Mouse (Mus musculus) midbrain, embryonic 14.5 days (tissue): ENCODE measurements around the gene Tjp1. TPM values are rescaled to one million over a fixed set of nuclear protein-coding genes. Genes with fewer than 3 reads are reported as not detected.

Experiments used
- ATAC-seq: fragments of 200-750 bp; cut with Nextera tagmentation; 2 replicates; pipeline ENCODE4 v1.8.0; 2017; ENCODE audit warnings: moderate number of reproducible peaks, moderate library complexity; ENCODE audit not compliant: low FRiP score, low TSS enrichment
- DNase-seq: peaks from one replicate; pipeline ENCODE4 v3.0.0-alpha.2; 2015
- H3K27ac ChIP-seq: fragments of 300-500 bp; sonication (generic); replicated peaks from 2 replicates; pipeline ENCODE4 v1.5.1; 2014; ENCODE audit warnings: mild to moderate bottlenecking, low read depth, low read length, moderate library complexity
- H3K27me3 ChIP-seq: fragments of 300-500 bp; sonication (generic); 2 replicates; pipeline ENCODE4 v1.6.1; 2014; ENCODE audit warnings: low read length, control low read depth, mixed read lengths; ENCODE audit not compliant: control insufficient read depth, insufficient read depth
- H3K36me3 ChIP-seq: fragments of 300-500 bp; sonication (generic); 2 replicates; pipeline ENCODE4 v1.6.1; 2014; ENCODE audit warnings: low read length, control low read depth; ENCODE audit not compliant: control insufficient read depth, insufficient read depth
- H3K4me1 ChIP-seq: fragments of 300-500 bp; sonication (generic); 2 replicates; pipeline ENCODE4 v1.6.1; 2014; ENCODE audit warnings: mild to moderate bottlenecking, antibody characterized with exemption, low read length, control low read depth; ENCODE audit not compliant: control insufficient read depth, insufficient read depth
- H3K4me2 ChIP-seq: fragments of 300-500 bp; sonication (generic); 2 replicates; pipeline ENCODE4 v1.6.1; 2014; ENCODE audit warnings: mild to moderate bottlenecking, low read length, moderate library complexity
- H3K4me3 ChIP-seq: fragments of 300-500 bp; sonication (generic); replicated peaks from 2 replicates; pipeline ENCODE4 v1.5.1; 2014; ENCODE audit warnings: low read depth, low read length
- H3K9ac ChIP-seq: fragments of 300-500 bp; sonication (generic); replicated peaks from 2 replicates; pipeline ENCODE4 v1.6.1; 2014; ENCODE audit warnings: mild to moderate bottlenecking, low read length, moderate library complexity
- H3K9me3 ChIP-seq: fragments of 300-500 bp; sonication (generic); 2 replicates; pipeline ENCODE4 v1.6.1; 2016; ENCODE audit warnings: low read length, control low read depth, mixed read lengths; ENCODE audit not compliant: control insufficient read depth
- WGBS: fragments of 180-500 bp; shearing (Covaris S2); extraction: QIAGEN DNeasy Blood & Tissue Kit; methylation state at CpG from one replicate; pipeline ENCODE4 v1.1.7; 2014; 5-methylcytosine and 5-hydroxymethylcytosine counted together
- polyA plus RNA-seq: library from polyadenylated mRNA; unstranded; fragments of >200 nt; fragmentation: Nextera tagmentation; extraction: Ambion mirVana; gene quantifications from 2 replicates; pipeline ENCODE4 v1.2.1, GENCODE M21; 2014

The Tjp1 gene
- polyA plus RNA-seq, 1 experiment from 2014 or later, result 22.4 TPM

DNA sequence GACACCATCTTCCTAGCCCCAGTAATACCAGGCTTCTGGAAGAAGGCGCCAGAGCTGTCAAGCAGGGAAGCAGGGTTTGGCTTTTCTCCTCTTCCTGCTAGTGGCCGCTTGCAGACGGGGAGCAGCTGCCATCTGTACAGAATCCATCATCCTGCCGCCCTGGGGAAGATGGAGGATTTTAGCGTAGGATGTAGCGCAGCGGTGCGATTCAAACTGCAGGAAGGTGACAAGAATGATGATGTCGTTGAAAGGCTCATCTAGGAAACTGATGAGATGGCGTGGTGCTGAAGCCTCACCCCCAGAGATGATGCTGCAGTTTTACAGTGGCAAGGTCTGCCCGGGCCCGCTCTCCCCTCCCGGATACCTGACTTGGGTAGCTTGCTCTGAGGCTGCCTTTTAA, 248.3 kb downstream of the Tjp1 start:
- WGBS, result 80% methylated on average over 13 of the region's 13 CpGs
- no peak overlapping the region for H3K9ac ChIP-seq
- H3K27me3 ChIP-seq, result no peaks in the 10 kb centered on the region
- 0 out of 2 replicates have a peak, but pooled peaks cover 3% of the 10 kb centered on the region for H3K4me1 ChIP-seq
- DNase-seq (no peak), ATAC-seq (no peak)
- H3K27ac ChIP-seq, result no peak overlapping the region
- no peaks in the 10 kb centered on the region for H3K36me3 ChIP-seq
- H3K9me3 ChIP-seq, result no peaks in the 10 kb centered on the region
- H3K4me3 ChIP-seq, result no peak overlapping the region
- H3K4me2 ChIP-seq, result no peak overlapping the region

DNA sequence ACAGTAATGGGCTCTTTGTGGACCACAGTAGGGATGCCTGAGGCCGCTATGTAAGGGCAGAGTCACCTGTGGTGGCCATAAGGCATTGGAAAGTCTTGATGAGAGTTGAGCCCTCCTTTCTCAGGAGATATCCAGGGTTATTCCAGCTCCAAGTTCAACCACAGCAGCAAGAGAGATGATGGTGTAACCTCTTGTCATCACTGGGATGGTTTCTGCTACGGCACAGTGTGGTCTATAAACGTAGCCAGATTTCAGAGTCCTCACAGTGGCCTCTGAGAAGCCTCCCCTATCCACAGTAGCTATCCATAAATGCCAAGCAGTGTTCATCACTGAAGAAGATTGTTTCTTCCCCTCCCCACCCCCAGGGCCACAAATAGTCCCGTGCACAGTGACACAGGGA, 251.8 kb downstream of the Tjp1 start:
- Histone ChIP-seq H3K4me2 (no peak overlapping the region), H3K27ac (no peak overlapping the region), H3K36me3 (no peaks in the 10 kb centered on the region), H3K9ac (no peak overlapping the region), H3K4me1 (no peaks in the 10 kb centered on the region), H3K4me3 (no peak overlapping the region), H3K9me3 (no peaks in the 10 kb centered on the region), H3K27me3 (no peaks in the 10 kb centered on the region)
- no peak for DNase-seq
- ATAC-seq, result no peak
- WGBS, result 92% methylated on average over 4 of the region's 4 CpGs

DNA sequence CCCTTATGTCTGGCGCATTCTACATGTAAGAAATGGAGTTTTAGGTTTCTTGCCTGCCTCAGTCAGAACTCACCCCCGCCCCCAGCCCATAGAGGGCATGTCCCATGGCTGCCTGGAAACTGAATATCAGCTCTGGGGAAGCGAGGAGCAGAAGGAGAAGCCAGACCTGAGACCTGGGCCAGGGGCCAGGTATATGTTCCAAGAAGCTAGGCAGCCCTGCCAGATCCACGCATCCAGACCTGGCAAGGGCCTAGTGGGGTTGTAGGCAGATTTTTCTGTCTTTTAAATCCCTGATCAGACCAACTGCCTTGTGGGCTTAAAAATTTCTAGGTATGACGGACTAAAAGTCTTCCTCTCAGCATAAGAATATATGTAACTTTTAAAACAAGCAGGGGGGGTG, 253.4 kb downstream of the Tjp1 start:
- Histone ChIP-seq H3K4me2 (no peak overlapping the region), H3K27me3 (no peaks in the 10 kb centered on the region), H3K4me3 (no peak overlapping the region), H3K27ac (no peak overlapping the region), H3K4me1 (no peaks in the 10 kb centered on the region), H3K9ac (no peak overlapping the region), H3K36me3 (no peaks in the 10 kb centered on the region), H3K9me3 (no peaks in the 10 kb centered on the region)
- WGBS, result 86% methylated on average over 5 of the region's 5 CpGs
- ATAC-seq, result no peak
- DNase-seq, result no peak

DNA sequence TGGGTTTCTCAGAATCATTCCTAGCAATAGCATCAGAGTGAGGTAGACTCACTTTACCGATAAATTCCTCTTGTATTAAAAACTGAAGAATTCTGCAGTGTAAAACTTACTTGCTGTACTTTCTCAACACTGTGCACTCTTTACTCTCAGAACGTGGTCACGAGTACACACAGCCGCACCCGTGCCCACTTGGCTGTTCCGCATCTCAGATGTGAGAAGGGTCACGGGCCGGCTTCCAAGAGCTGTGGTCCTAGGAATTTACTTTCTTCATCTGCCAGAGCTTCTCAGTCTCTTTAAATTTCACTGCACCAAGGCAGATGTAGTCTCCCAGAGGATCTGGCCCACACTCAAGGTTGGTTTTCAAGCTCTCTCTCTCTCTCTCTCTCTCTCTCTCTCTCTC, 277.9 kb downstream of the Tjp1 start:
- DNase-seq (no peak), ATAC-seq (no peak)
- Histone ChIP-seq H3K9ac (no peak overlapping the region), H3K27ac (no peak overlapping the region), H3K4me3 (no peak overlapping the region), H3K36me3 (no peaks in the 10 kb centered on the region), H3K27me3 (no peaks in the 10 kb centered on the region), H3K9me3 (peaks cover 2% of the 10 kb centered on the region; the same call in 1 of the 2 replicates), H3K4me2 (no peak overlapping the region), H3K4me1 (no peaks in the 10 kb centered on the region)
- 92% methylated on average over 8 of the region's 8 CpGs for WGBS

Other genes starting within 250 kb of the Tjp1 start
- 12.4 and 17.6 TPM in 2 replicates for gene Tarsl2, start 117.1 kb upstream of the Tjp1 start, polyA plus RNA-seq
- 85.2 and 90.8 TPM in 2 replicates for gene Tm2d3, start 163.4 kb upstream of the Tjp1 start, polyA plus RNA-seq